Mouse (Mus musculus) olfactory bulb, adult 2 months (tissue): Measurements from ENCODE around the gene Stk11.

ENCODE experiments used
- CTCF ChIP-seq: fragments of 200-500 bp; IDR thresholded peaks from 2 replicates; pipeline ENCODE4 v1.5.1; 2012; ENCODE audit warnings: low read depth, mild to moderate bottlenecking, low read length, moderate library complexity; ENCODE audit not compliant: insufficient read depth
- POLR2A ChIP-seq: fragments of 200-500 bp; IDR thresholded peaks from 2 replicates; pipeline ENCODE4 v1.6.1; 2012; ENCODE audit warnings: mild to moderate bottlenecking, low read depth, low read length, moderate library complexity; ENCODE audit not compliant: insufficient read depth

GRCm38 (mm10) chr10:80152071-80152872 is 36.7 kb downstream of the Stk11 start:
- TF ChIP-seq CTCF: no peak
- no peak for TF ChIP-seq POLR2A
